Mouse (Mus musculus) neural tube, embryonic 14.5 days (tissue): Measurements from ENCODE around the gene Fmo1. TPM values are rescaled to one million over a fixed set of nuclear protein-coding genes. Genes with fewer than 3 reads are reported as not detected.

ENCODE experiments used
- ATAC-seq: fragments of 200-750 bp; cut with Nextera tagmentation; 2 replicates; pipeline ENCODE4 v1.8.0; 2017; ENCODE audit warnings: low read depth, mild to moderate bottlenecking, moderate TSS enrichment, moderate library complexity
- H3K27ac ChIP-seq: fragments of 300-500 bp; sonication (generic); 2 replicates; pipeline ENCODE4 v1.5.1; 2014; ENCODE audit warnings: low read depth, mild to moderate bottlenecking, control low read depth, low read length, moderate library complexity, mixed read lengths
- H3K27me3 ChIP-seq: fragments of 300-500 bp; sonication (generic); 2 replicates; pipeline ENCODE4 v1.6.1; 2014; ENCODE audit warnings: low read length; ENCODE audit not compliant: control insufficient read depth, insufficient read depth
- H3K36me3 ChIP-seq: fragments of 300-500 bp; sonication (generic); 2 replicates; pipeline ENCODE4 v1.6.1; 2014; ENCODE audit warnings: low read length, mixed read lengths; ENCODE audit not compliant: control insufficient read depth, insufficient read depth
- H3K4me1 ChIP-seq: fragments of 300-500 bp; sonication (generic); 2 replicates; pipeline ENCODE4 v1.6.1; 2014; ENCODE audit warnings: low read length; ENCODE audit not compliant: control insufficient read depth, insufficient read depth
- H3K4me2 ChIP-seq: fragments of 300-500 bp; sonication (generic); 2 replicates; pipeline ENCODE4 v1.6.1; 2014; ENCODE audit warnings: mild to moderate bottlenecking, low read depth, low read length, control low read depth
- H3K4me3 ChIP-seq: fragments of 300-500 bp; sonication (generic); 2 replicates; pipeline ENCODE4 v1.5.1; 2014; ENCODE audit warnings: low read depth, low read length, control low read depth, mixed read lengths
- H3K9ac ChIP-seq: fragments of 300-500 bp; sonication (generic); replicated peaks from 2 replicates; pipeline ENCODE4 v1.6.1; 2014; ENCODE audit warnings: low read depth, mild to moderate bottlenecking, control low read depth, low read length, mixed read lengths
- H3K9me3 ChIP-seq: fragments of 300-500 bp; sonication (generic); 2 replicates; pipeline ENCODE4 v1.6.1; 2016; ENCODE audit warnings: low read length; ENCODE audit not compliant: control insufficient read depth
- WGBS: fragments of 180-500 bp; shearing (Covaris S2); extraction: QIAGEN DNeasy Blood & Tissue Kit; methylation state at CpG from one replicate; pipeline ENCODE4 v1.1.7; 2014; 5-methylcytosine and 5-hydroxymethylcytosine counted together
- polyA plus RNA-seq: library from polyadenylated mRNA; unstranded; fragments of >200 nt; fragmentation: Nextera tagmentation; extraction: Ambion mirVana; gene quantifications from 2 replicates; pipeline ENCODE4 v1.2.1, GENCODE M21; 2014

The Fmo1 gene
- polyA plus RNA-seq, 1 experiment from 2014 or later = 9.1 TPM

GRCm38 (mm10) chr1:162853812-162854482 lies 12.5 kb downstream of the Fmo1 start:
- Histone ChIP-seq H3K4me3 (no peak overlapping the region), H3K27me3 (no peaks in the 10 kb centered on the region), H3K4me2 (no peak overlapping the region), H3K9ac (no peak overlapping the region), H3K36me3 (no peaks in the 10 kb centered on the region), H3K9me3 (no peaks in the 10 kb centered on the region), H3K27ac (no peak overlapping the region), H3K4me1 (no peaks in the 10 kb centered on the region)
- no peak for ATAC-seq
- 87% methylated on average over 3 of the region's 3 CpGs for WGBS

GRCm38 (mm10) chr1:162847554-162847953 lies 18.9 kb downstream of the Fmo1 start:
- Histone ChIP-seq H3K9ac (no peak overlapping the region), H3K4me3 (no peak overlapping the region), H3K27ac (no peak overlapping the region), H3K27me3 (no peaks in the 10 kb centered on the region), H3K4me1 (no peaks in the 10 kb centered on the region), H3K36me3 (no peaks in the 10 kb centered on the region), H3K4me2 (no peak overlapping the region), H3K9me3 (no peaks in the 10 kb centered on the region)
- 97% methylated on average over 6 of the region's 6 CpGs for WGBS
- no peak for ATAC-seq

GRCm38 (mm10) chr1:162840211-162840610 lies 26.2 kb downstream of the Fmo1 start:
- H3K9ac ChIP-seq = no peak overlapping the region
- H3K4me1 ChIP-seq = no peaks in the 10 kb centered on the region
- 96% methylated on average over 9 of the region's 9 CpGs for WGBS
- no peak overlapping the region for H3K4me2 ChIP-seq
- no peaks in the 10 kb centered on the region for H3K9me3 ChIP-seq
- no peak overlapping the region for H3K4me3 ChIP-seq
- H3K27me3 ChIP-seq = no peaks in the 10 kb centered on the region
- H3K27ac ChIP-seq = no peak overlapping the region
- H3K36me3 ChIP-seq = no peaks in the 10 kb centered on the region
- no peak for ATAC-seq

DNA sequence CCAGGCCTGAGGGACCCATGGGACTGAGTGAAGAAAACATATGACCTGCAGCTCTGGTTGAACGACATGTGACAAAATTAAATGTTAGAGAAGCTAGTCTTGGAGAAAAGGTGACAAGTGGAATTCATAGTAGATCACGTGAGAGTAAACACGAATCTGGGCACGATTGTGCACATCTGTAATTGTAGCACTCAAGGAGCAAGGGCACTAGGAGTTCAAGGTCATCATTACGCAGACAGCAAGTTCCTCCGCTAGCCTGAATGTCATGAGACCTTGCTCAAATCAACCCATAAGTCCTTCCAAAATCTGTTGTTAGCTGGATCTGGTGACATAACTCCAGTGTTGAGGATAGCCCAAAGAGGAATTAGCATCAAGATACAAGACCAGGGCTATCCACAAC lies 27.4 kb downstream of the Fmo1 start:
- no peak overlapping the region for H3K4me2 ChIP-seq
- no peak overlapping the region for H3K27ac ChIP-seq
- H3K36me3 ChIP-seq = no peaks in the 10 kb centered on the region
- WGBS = 96% methylated on average over 6 of the region's 6 CpGs
- no peak for ATAC-seq
- H3K4me3 ChIP-seq = no peak overlapping the region
- no peaks in the 10 kb centered on the region for H3K4me1 ChIP-seq
- no peaks in the 10 kb centered on the region for H3K9me3 ChIP-seq
- no peaks in the 10 kb centered on the region for H3K27me3 ChIP-seq
- H3K9ac ChIP-seq = no peak overlapping the region

- Histone ChIP-seq H3K4me3 (no peak overlapping the region), H3K36me3 (no peaks in the 10 kb centered on the region), H3K4me1 (peaks cover 8% of the 10 kb centered on the region; the same call in 1 of the 2 replicates), H3K4me2 (no peak overlapping the region), H3K9ac (no peak overlapping the region), H3K27ac (no peak overlapping the region), H3K27me3 (no peaks in the 10 kb centered on the region), H3K9me3 (no peaks in the 10 kb centered on the region)
- 88% methylated on average over 5 of the region's 5 CpGs for WGBS
- ATAC-seq = no peak
These were observed 32.1 kb downstream of the Fmo1 start for GRCm38 (mm10) chr1:162834342-162834741.

- 14% methylated on average over 5 of the region's 5 CpGs for WGBS
- Histone ChIP-seq H3K4me3 (no peak overlapping the region), H3K36me3 (no peaks in the 10 kb centered on the region), H3K4me2 (peak overlapping the region; percentile 31), H3K9ac (no peak overlapping the region), H3K27me3 (no peaks in the 10 kb centered on the region), H3K4me1 (peaks cover 8% of the 10 kb centered on the region; the same call in 1 of the 2 replicates), H3K27ac (no peak overlapping the region; the same call in 1 of the 2 replicates), H3K9me3 (no peaks in the 10 kb centered on the region)
- ATAC-seq = peak; percentile 74
These were observed 33.8 kb downstream of the Fmo1 start for GRCm38 (mm10) chr1:162832574-162832953.

- no peaks in the 10 kb centered on the region for H3K9me3 ChIP-seq
- H3K27ac ChIP-seq = peak overlapping the region; percentile 58
- no peaks in the 10 kb centered on the region for H3K27me3 ChIP-seq
- peak overlapping the region; percentile 31 for H3K4me2 ChIP-seq
- H3K9ac ChIP-seq = no peak overlapping the region; the same call in 1 of the 2 replicates
- H3K4me3 ChIP-seq = no peak overlapping the region
- H3K36me3 ChIP-seq = no peaks in the 10 kb centered on the region
- H3K4me1 ChIP-seq = peaks cover 8% of the 10 kb centered on the region; the same call in 1 of the 2 replicates
- under 1% methylated on average over 5 of the region's 5 CpGs for WGBS
- peak; percentile 98 for ATAC-seq
These were observed 34.4 kb downstream of the Fmo1 start for GRCm38 (mm10) chr1:162831838-162832573.

- ATAC-seq = no peak
- no peaks in the 10 kb centered on the region for H3K9me3 ChIP-seq
- 94% methylated on average over 5 of the region's 5 CpGs for WGBS
- H3K36me3 ChIP-seq = no peaks in the 10 kb centered on the region
- no peak overlapping the region for H3K27ac ChIP-seq
- H3K9ac ChIP-seq = no peak overlapping the region
- no peak overlapping the region for H3K4me2 ChIP-seq
- no peak overlapping the region for H3K4me3 ChIP-seq
- H3K4me1 ChIP-seq = no peaks in the 10 kb centered on the region
- no peaks in the 10 kb centered on the region for H3K27me3 ChIP-seq
These were observed 47.1 kb downstream of the Fmo1 start for GRCm38 (mm10) chr1:162819280-162819679.

- H3K27me3 ChIP-seq = no peaks in the 10 kb centered on the region
- ATAC-seq = no peak
- H3K9ac ChIP-seq = no peak overlapping the region
- no peak overlapping the region for H3K27ac ChIP-seq
- no peaks in the 10 kb centered on the region for H3K4me1 ChIP-seq
- no peak overlapping the region for H3K4me2 ChIP-seq
- H3K9me3 ChIP-seq = no peaks in the 10 kb centered on the region
- no peak overlapping the region for H3K4me3 ChIP-seq
- no peaks in the 10 kb centered on the region for H3K36me3 ChIP-seq
- 70% methylated on average over 10 of the region's 10 CpGs for WGBS
These were observed 50.9 kb downstream of the Fmo1 start for GRCm38 (mm10) chr1:162815381-162816127.
